Mouse (Mus musculus) liver, postnatal 0 days (tissue): ENCODE data around the gene Angptl2.

Experiments
- CTCF ChIP-seq: sonication (generic); IDR thresholded peaks from 2 replicates; pipeline ENCODE4 v1.5.1; 2016; ENCODE audit warnings: antibody characterized with exemption, low read depth
- EP300 ChIP-seq: IDR thresholded peaks from 2 replicates; pipeline ENCODE4 v1.6.1; 2016; ENCODE audit warnings: antibody characterized with exemption, low read depth, mild to moderate bottlenecking

DNA sequence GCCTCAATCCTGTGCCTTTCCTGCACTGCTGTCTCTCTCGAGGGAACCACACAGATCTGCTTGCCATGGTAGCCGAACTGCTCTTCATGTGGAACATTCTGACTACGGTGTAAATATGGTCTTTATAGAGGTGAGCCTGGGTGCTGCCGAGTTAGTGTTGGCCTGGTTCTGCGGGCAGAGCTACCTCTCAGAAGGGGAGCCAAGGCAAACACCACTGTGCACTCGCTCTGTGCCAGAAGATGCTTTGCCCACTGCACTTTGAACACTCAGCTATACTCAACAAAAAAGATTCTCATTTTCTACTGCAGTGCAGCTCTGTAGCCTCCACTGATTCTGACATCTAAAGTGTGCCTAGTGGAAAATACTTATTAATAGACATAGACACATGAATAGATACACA is 21.7 kb downstream of the Angptl2 start:
- no peak for TF ChIP-seq CTCF
- no peak for TF ChIP-seq EP300
